Mouse (Mus musculus) lung, postnatal 25 days (tissue): ENCODE measurements around the gene Rpl13.
"Not testable (repeated sequence)": the region's sequence is repeated elsewhere in the genome, so short reads cannot be mapped to it uniquely, and the experiment has no call there.

Source experiments
- DNase-seq: peaks from one replicate; pipeline ENCODE4 v3.0.0; 2022; ENCODE audit warnings: low spot score

The Rpl13 gene

GRCm38 (mm10) chr8:123101735-123102685 is at the start of gene Rpl13:
Gene Rpl13, plus strand, starts transcription at chr8:123102350.
- peak; percentile 98 for DNase-seq

GRCm38 (mm10) chr8:123062721-123063120 is 39.4 kb upstream of the Rpl13 start, which contains the start of gene Spg7:
Gene Spg7, plus strand, starts transcription at chr8:123062942.
- no peak for DNase-seq

DNA sequence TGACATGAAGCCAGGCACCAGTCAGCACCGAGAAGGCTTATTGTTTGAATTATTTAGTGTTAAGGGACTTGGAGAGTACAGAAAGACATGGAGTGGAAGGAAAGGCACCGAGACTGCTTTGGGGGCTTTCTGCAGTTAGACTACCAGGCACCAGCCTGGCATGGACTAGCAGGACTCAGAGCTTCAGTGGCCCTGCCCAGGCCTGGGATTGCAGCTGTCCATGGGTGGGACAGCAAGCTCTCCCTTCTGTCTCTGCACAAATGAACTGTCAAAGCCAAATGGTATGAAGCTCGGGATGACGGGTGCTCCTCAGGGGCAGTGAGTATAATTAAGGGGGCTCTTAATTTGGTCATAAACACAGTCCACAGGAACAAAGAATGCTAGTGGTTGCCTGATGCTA is 38.1 kb upstream of the Rpl13 start:
- no peak for DNase-seq

DNA sequence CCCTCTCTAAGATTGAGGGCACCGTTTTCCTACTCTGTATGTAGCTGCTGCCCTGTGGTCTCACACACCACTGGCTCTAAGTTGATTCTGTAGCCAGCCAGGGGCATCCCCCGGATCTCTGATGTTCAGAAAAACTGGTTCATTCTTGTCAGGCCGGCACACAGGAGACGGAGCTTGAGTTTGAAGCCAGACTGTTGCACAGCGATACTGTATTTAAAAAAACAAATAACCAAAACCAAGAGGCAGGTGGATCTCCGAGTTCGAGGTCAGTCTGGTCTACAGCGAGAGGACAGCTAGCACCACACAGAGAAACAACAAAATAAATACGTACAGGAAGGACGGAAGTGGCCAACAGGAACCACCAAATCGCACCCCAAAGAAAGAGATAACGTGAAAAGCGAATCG is 37.3 kb upstream of the Rpl13 start:
- DNase-seq, result no peak

GRCm38 (mm10) chr8:123065214-123066100 is 36.7 kb upstream of the Rpl13 start:
- DNase-seq, result peak; percentile 97

DNA sequence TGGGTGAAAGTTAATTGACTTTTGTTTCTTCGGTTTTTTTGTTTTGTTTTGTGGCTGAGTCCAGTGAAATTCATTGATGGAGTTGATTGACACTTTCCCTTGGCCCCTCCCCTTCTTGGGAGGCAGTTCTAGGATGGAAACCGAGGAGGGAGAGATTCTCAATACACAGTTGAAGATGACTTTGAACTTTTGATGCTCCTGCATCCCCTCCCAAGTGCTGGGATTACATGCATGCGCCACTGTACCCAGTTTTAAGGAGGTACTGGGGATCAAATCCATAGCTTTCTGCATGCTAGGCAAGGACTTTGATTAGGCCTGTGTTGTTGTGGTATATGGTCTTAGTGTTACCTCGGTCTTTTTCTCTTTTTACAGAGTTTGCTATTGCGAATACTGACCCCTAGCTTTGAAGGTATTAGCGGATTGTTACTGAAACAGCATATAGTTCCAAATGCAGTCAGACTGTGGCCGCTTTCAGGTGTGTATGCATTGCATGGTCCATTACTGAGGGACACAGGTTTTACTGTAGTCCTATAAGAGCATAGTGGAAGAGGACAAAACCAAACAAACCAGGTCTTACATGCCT is 36.0 kb upstream of the Rpl13 start:
- DNase-seq, result no peak

DNA sequence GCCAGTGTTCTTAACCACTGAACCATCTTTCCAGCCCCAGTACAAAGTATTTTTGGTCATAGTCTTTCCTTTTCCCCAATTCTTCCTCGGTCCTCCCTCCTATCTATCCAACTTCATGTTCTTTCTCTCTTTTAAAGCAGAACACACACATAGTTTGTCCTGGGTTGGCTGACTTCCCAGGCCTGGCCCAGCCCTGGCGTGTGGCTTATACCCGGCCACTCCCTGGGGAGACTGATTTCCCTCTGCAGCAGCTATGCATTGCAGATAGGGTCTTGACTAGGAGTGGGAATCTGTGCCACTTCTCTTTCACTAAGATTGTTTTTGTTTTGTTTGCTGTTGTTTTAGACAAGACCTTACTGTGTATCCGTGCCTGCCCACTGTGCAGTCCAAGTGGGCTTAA is 31.0 kb upstream of the Rpl13 start:
- no peak for DNase-seq

- DNase-seq, result no peak
Measured at GRCm38 (mm10) chr8:123077213-123077612, 24.9 kb upstream of the Rpl13 start.

DNA sequence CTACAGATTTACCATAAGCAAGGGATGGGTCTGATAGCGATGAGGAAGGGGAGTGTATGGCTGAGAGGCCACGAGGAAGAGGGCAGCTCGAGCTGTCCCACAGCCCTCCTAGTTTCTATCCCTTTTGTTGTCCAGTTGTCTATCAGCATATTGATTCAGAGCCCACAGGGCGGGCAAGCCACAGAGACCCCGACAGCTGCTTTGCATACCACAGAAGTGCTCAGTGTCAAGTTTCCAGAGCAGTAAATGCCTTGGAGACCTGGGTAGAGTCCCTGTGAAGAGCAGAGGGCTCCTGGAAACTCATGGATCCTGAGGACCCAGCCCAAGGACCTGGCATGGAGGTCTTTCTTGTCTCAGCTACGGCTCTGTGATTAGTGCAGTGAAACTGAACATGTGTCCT is 19.2 kb upstream of the Rpl13 start:
- DNase-seq, result no peak

DNA sequence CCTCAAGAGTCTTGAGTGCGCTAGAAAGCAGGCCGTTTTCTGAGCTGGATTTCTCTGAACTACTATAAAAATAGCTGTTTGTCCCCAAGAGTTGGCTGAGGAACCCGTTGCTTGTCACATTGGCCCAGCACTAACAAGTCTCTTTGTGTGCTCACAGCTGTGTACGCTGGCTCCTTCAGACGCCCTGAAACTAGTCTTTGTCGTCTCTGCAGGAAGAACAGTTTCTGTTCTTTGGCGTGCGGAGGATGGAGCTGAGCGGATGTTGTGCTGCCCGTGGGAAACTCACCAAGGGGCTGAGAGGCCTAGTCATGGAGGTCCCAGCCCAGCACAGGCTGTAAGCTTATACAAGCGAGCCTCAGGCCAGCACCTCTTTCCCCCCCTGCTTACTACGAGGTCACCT is 18.5 kb upstream of the Rpl13 start:
- DNase-seq, result no peak

DNA sequence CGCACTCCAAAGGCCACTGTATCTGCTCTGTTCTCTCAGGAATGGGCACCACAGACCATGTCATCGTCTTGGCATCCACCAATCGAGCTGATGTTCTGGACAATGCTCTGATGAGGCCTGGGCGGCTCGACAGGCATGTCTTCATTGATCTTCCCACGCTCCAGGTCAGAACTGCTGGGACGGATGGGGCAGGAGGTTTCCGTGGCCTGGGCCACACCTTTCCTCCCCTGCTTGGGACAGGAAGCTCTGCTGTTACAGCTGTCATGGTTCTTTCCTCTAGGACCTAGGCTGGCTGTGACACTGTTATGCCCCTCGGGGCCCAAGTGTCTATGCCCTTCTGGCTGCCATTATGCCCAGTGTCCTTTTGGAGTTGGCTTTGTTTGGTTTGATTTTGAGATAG is 14.9 kb upstream of the Rpl13 start:
- no peak for DNase-seq

GRCm38 (mm10) chr8:123097216-123097615 is 4.9 kb upstream of the Rpl13 start:
- no peak for DNase-seq

DNA sequence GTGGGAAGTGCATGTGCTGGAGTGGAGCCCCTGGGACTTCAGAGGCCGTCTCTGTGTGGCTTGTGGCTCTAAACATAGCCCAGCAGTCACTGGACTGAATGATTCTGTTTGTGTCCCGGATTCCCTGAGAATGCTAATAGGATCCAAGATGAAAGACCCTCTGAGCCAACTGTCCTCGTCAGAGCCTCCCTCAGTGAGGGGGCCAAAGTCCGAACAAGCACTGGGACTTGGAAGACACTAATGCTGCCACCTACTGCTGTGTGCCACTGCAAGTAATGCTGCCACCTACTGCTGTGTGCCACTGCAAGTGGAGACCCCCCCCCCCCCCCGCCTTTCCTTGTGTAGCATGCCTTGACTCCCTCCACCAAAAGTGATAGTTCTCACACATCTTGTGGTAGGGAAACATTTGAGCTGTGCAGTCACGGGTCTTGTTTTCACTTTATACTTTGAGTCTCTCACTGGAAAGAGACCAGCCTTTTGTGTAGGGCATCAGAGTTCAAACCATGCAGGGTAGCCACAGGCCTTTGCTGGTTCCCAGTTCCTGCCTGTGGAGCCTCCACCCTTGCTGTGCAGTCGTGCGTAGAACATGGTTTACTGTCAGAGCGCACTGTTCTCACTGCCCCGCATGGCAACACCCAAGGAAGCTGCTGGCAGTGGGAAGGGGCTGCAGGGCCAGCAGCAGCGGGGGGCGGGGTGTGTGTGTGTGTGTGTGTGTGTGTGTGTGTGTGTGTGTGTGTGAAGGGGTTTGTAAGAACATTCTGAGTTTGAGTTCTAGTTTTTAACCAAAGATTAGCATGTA is 4.2 kb upstream of the Rpl13 start:
- DNase-seq, result peak; percentile 18

DNA sequence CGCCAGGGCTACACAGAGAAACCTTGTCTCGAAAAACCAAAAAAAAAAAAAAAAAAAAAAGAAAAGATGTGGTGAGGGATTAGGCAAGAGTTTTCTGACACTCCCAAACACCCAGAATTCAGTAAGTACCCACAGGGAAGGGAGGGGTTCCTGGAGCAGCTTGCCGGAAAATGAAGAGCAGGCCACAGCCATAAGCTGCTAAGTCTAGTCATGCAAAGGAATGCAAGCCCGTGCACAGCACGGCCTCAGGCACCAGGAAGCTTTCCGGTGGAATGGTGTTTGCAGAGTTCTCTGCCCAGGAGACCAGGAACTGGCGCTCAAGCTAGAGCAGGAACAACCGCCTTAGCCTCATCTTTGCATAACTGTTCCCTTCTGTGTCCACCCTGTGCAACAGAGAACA is 1.9 kb upstream of the Rpl13 start:
- DNase-seq, result no peak

DNA sequence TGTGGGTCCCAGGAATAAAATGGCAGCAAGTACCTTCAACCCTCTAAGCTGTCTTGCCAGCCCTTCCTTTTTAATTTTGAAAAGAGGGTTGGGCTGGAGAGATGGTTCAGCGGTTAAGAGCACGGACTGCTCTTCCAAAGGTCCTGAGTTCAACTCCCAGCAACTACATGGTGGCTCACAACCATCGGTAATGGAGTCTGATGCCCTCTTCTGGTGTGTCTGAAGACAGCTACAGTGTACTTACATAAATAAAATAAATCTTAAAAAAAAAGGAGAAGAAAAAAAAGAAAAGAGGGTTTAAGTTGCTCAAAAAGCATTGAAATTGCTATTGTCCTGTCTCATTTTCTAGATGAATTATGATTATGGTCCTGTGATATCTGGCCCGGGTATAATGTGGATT is 906 bp upstream of the Rpl13 start:
- DNase-seq, result no peak

DNA sequence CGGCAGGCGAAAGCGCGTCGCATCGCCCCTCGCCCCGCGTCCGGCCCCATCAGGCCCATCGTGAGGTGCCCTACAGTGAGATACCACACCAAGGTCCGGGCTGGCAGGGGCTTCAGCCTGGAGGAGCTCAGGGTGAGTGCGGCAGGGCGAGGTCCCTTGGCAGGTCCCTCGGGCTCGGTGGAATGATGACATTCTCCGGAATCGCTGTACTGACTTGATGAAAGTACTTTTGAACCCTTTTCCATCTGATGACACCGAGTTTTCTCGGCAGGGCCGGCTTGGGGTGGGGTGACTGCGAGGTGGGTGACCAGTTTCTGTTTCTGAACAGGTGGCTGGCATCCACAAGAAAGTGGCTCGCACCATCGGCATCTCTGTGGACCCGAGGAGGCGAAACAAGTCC is 705 bp downstream of the Rpl13 start:
- DNase-seq, result not testable (repeated sequence)

GRCm38 (mm10) chr8:123103285-123103684 is 1.1 kb downstream of the Rpl13 start:
- DNase-seq, result no peak

DNA sequence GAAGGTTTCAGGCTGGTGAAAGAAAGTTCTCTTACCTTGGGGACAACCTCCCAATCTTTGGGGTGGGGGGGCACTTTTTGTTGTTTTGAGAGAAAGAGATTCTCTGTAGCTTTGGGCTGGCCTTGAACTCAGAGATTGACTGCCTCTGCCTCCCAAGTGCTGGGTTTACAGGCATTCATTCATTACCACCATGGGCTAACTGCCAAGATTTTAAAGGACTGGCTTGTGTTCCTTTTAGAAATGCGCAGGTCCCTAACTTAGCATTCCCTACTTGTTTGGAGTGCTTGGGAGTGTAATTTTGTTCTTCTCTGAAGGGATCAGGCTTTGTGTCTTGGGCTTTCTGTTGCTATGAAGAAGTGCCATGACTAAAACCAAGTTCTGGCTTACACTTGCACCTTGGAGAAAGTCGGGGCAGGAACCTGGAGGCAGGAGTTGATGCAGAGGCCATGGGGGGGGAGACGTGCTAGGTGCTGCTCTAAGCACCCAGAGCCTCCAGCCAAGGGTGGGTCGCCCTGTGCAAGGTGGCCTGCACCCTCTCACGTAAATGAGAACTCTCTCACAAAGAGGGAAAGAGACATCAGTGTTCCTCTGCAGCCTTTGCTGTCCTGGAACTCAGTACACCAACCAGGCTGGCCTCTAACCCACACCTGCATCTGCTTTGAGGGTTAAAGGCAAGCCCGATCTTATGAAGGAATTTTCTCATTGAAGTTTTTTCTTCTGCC is 2.1 kb downstream of the Rpl13 start:
- no peak for DNase-seq

- DNase-seq, result peak; percentile 29
Measured at GRCm38 (mm10) chr8:123105553-123106326, 3.6 kb downstream of the Rpl13 start.

GRCm38 (mm10) chr8:123106531-123106930 is 4.4 kb downstream of the Rpl13 start:
- no peak for DNase-seq
